Mouse (Mus musculus) cerebellum, adult 2 months (tissue): ENCODE data around the gene Hdac7. TPM values are rescaled to one million over a fixed set of nuclear protein-coding genes. Genes with fewer than 3 reads are reported as not detected.

Experiments
- DNase-seq, 2 experiments: peaks; one replicate each; pipeline ENCODE4 v3.0.0; 2021
- H3K27ac ChIP-seq: fragments of 200-500 bp; 2 replicates; pipeline ENCODE4 v1.5.1; 2012; ENCODE audit warnings: low read length, control low read depth, inconsistent platforms; ENCODE audit not compliant: insufficient read depth
- H3K27me3 ChIP-seq: fragments of 200-500 bp; 2 replicates; pipeline ENCODE4 v1.6.1; 2012; ENCODE audit warnings: inconsistent platforms, mild to moderate bottlenecking, low read length, moderate library complexity; ENCODE audit not compliant: control insufficient read depth, insufficient read depth
- H3K4me1 ChIP-seq: fragments of 200-500 bp; 2 replicates; pipeline ENCODE4 v1.6.1; 2011; ENCODE audit warnings: low read length; ENCODE audit not compliant: control insufficient read depth, insufficient read depth
- H3K4me3 ChIP-seq: fragments of 200-500 bp; replicated peaks from 2 replicates; pipeline ENCODE3; 2011; ENCODE audit warnings: mild to moderate bottlenecking, low read depth, low read length, control low read depth; ENCODE audit not compliant: insufficient read depth
- CTCF ChIP-seq: fragments of 200-500 bp; IDR thresholded peaks from 2 replicates; pipeline ENCODE4 v1.5.1; 2011; ENCODE audit warnings: low read depth, mild to moderate bottlenecking, control low read depth, low read length, moderate library complexity, borderline replicate concordance; ENCODE audit not compliant: insufficient read depth
- POLR2A ChIP-seq: fragments of 200-500 bp; IDR thresholded peaks from 2 replicates; pipeline ENCODE4 v1.6.1; 2011; ENCODE audit warnings: low read length, control low read depth, borderline replicate concordance; ENCODE audit not compliant: insufficient read depth
- WGBS: fragments of 180-500 bp; shearing (Covaris S2); methylation state at CpG from one replicate; pipeline ENCODE4 v1.1.7; 2018; 5-methylcytosine and 5-hydroxymethylcytosine counted together
- polyA plus RNA-seq: library from polyadenylated mRNA; depleted of rRNA; stranded (reverse); fragments of >200 nt; gene quantifications from 2 replicates; pipeline ENCODE4 v1.2.3, GENCODE M21; 2012; rRNA removed

The Hdac7 gene
- polyA plus RNA-seq: 38.3 and 40.9 TPM in 2 replicates

DNA sequence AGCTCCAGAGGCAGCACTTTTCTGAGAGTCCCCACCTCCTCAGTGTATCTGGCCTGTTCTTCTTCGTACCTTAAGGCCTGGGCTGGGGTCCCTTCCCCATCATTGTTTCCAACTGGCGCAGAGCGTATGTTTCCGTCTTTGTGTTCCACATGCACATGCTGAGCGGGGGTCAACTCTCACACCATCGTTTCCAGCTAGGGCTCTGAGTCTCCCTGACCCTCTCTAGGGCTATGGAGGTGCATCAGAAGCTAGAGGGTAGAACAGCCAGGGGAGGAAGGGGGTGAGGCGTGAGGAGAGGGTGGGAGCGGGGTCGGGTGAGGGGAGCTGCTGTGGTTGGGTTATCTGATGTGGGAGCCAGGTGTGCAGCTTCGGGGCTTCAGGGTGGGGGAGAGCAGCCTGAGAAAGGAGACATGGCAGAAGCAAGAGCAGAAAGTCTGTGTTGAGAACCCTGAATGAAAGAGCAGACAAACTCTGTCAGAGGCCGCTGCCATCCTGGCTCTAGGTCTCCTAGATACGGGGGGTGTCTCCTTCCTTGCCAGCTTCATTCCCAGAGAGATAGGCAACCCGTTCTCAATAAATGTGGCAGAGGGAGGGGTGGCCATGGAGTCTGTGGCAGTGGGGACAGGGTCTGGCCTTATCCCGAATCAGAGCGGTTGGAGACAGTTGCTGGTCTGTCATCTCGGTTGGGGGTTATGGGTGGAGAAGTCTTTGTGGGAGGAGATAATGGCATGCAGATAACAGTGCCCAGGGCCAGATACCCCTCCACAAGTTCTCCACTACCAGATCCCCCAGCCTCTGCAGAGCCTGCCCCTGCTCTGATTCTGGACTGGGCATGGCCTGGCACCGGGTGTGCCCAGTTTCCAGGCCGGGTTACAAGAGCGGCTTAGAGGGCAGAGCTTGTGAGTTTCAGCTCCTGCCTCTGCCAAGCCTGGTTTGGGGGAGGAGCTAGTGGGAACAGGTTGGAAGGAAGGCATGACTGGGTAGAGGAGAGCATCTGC lies at the start of gene Hdac7:
Hdac7 (minus strand) TSS at position 466 of the 998 bp plus-strand sequence.
- DNase-seq: no peak
- no peak for TF ChIP-seq POLR2A
- no peak for TF ChIP-seq CTCF
- H3K4me1 ChIP-seq: peaks cover 3% of the 10 kb centered on the region; the same call in 1 of the 2 replicates
- no peak within 1 kb of the TSS for H3K27ac ChIP-seq
- no peaks in the 10 kb centered on the region for H3K27me3 ChIP-seq
- no peak within 1 kb of the TSS for H3K4me3 ChIP-seq
- 60% methylated on average over 19 of the region's 19 CpGs for WGBS

- no peaks in the 10 kb centered on the region for H3K4me1 ChIP-seq
- WGBS: 71% methylated on average over 8 of the region's 8 CpGs
- no peak for DNase-seq
- TF ChIP-seq POLR2A (no peak), CTCF (no peak)
- H3K4me3 ChIP-seq: no peak overlapping the region
- no peaks in the 10 kb centered on the region; the same call in 1 of the 2 replicates for H3K27me3 ChIP-seq
- no peak overlapping the region for H3K27ac ChIP-seq
Observed at GRCm38 (mm10) chr15:97892506-97892905, 48.2 kb upstream of the Hdac7 start.

- Histone ChIP-seq H3K4me3 (no peak overlapping the region), H3K27ac (no peak overlapping the region), H3K27me3 (no peaks in the 10 kb centered on the region; the same call in 1 of the 2 replicates), H3K4me1 (no peaks in the 10 kb centered on the region)
- no peak for DNase-seq
- TF ChIP-seq CTCF: no peak
- TF ChIP-seq POLR2A: no peak
- WGBS: 90% methylated on average over 10 of the region's 10 CpGs
Observed at GRCm38 (mm10) chr15:97890450-97890849, 46.1 kb upstream of the Hdac7 start.

DNA sequence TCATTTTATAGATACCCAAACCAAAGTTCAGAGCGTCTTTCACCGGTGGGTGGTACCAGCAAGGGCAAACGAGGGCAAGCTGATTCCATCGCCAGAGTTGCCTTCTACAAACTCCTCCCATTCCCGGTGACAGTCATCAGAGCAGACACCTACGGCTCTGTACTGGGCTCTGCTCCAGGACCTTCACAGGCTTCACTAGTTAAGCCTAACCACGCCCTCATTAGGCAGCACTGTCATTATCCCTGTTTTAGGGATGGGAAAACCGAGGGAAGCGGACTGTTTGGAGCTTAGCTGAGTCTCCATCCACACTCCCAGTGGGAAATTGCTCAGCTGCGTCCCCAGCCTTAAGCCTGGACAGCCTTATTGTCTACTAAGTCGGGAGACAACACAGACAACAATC lies 45.7 kb upstream of the Hdac7 start:
- Histone ChIP-seq H3K27ac (no peak overlapping the region), H3K4me1 (no peaks in the 10 kb centered on the region), H3K27me3 (no peaks in the 10 kb centered on the region; the same call in 1 of the 2 replicates), H3K4me3 (no peak overlapping the region)
- TF ChIP-seq POLR2A (no peak), CTCF (no peak)
- WGBS: 27% methylated on average over 11 of the region's 11 CpGs
- no peak for DNase-seq

DNA sequence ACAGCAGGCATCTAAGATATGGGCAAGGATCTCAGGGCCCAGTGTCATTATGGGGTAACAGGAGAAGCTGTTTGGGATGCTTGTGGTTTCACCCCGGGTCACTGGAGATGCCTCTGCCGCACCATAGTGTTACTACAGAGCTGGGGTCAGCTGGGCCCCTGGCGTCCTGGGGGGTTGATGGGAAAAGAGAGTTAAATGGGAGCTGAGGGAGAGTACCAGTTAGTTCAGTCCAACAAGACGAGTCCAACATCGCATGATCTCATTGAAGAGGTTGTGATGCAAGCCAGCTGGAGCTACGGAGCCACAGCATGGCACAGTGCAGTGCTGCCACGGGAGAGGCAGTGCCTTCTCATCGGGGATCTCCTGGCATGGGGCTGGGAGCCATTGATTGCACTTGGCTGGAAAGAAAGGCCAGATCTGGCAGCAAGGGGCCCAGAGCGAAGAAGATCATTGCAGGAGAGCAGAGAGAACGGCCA lies 43.3 kb upstream of the Hdac7 start:
- no peaks in the 10 kb centered on the region; the same call in 1 of the 2 replicates for H3K27me3 ChIP-seq
- no peak overlapping the region for H3K4me3 ChIP-seq
- no peaks in the 10 kb centered on the region for H3K4me1 ChIP-seq
- no peak for TF ChIP-seq POLR2A
- no peak for TF ChIP-seq CTCF
- DNase-seq: no peak
- WGBS: 25% methylated on average over 10 of the region's 10 CpGs
- H3K27ac ChIP-seq: no peak overlapping the region

- Histone ChIP-seq H3K27me3 (no peaks in the 10 kb centered on the region), H3K4me3 (no peak overlapping the region), H3K27ac (no peak overlapping the region), H3K4me1 (no peaks in the 10 kb centered on the region)
- 88% methylated on average over 8 of the region's 8 CpGs for WGBS
- TF ChIP-seq POLR2A: no peak
- DNase-seq: no peak
Observed at GRCm38 (mm10) chr15:97881423-97881822, 37.1 kb upstream of the Hdac7 start.

GRCm38 (mm10) chr15:97880441-97880840 lies 36.1 kb upstream of the Hdac7 start:
- DNase-seq: no peak
- Histone ChIP-seq H3K4me3 (no peak overlapping the region), H3K27me3 (no peaks in the 10 kb centered on the region), H3K27ac (no peak overlapping the region), H3K4me1 (no peaks in the 10 kb centered on the region)
- WGBS: 63% methylated on average over 9 of the region's 9 CpGs
- no peak for TF ChIP-seq POLR2A
- no peak for TF ChIP-seq CTCF
